Mouse (Mus musculus): Measurements from ENCODE around the gene Pde12. TPM values are rescaled to one million over a fixed set of nuclear protein-coding genes. Genes with fewer than 3 reads are reported as not detected.

The Pde12 gene
- polyA plus RNA-seq, 1 experiment from 2014 or later = 12.4 TPM

GRCm38 (mm10) chr14:26637851-26638707, 31.6 kb downstream of the Pde12 start, which contains the start of gene Arf4:
Gene Arf4 (plus strand): TSS chr14:26638074.
- Histone ChIP-seq H3K4me1 (peaks cover 12% of the 10 kb centered on the region; the same call in 1 of the 2 replicates), H3K9me3 (no peaks in the 10 kb centered on the region), H3K27ac (peak within 1 kb of the TSS; percentile 99), H3K27me3 (ENCODE audit: insufficient read depth, poor library complexity, severe bottlenecking) (no peaks in the 10 kb centered on the region), H3K36me3 (no peaks in the 10 kb centered on the region), H3K4me3 (peak within 1 kb of the TSS; percentile 93)
- WGBS = under 1% methylated on average over 83 of the region's 83 CpGs
- DNase-seq (ENCODE audit: low spot score) = peak; percentile 100

- H3K27me3 ChIP-seq (ENCODE audit: insufficient read depth, poor library complexity, severe bottlenecking) = no peaks in the 10 kb centered on the region
- peaks cover 9% of the 10 kb centered on the region; the same call in 1 of the 2 replicates for H3K4me1 ChIP-seq
- no peaks in the 10 kb centered on the region for H3K9me3 ChIP-seq
- peaks cover 6% of the 10 kb centered on the region; the same call in 1 of the 2 replicates for H3K36me3 ChIP-seq
- H3K4me3 ChIP-seq = peak overlapping the region; percentile 93
- H3K27ac ChIP-seq = peak overlapping the region; percentile 99
- 29% methylated on average over 17 of the region's 17 CpGs for WGBS
- no peak for DNase-seq (ENCODE audit: low spot score)
These were observed 32.4 kb downstream of the Pde12 start for GRCm38 (mm10) chr14:26637025-26637850.

GRCm38 (mm10) chr14:26626605-26627140, 43.0 kb downstream of the Pde12 start:
- no peak for DNase-seq (ENCODE audit: low spot score)
- Histone ChIP-seq H3K27me3 (ENCODE audit: insufficient read depth, poor library complexity, severe bottlenecking) (no peaks in the 10 kb centered on the region), H3K4me1 (no peaks in the 10 kb centered on the region), H3K9me3 (no peaks in the 10 kb centered on the region), H3K36me3 (peaks cover 82% of the 10 kb centered on the region), H3K27ac (no peak overlapping the region), H3K4me3 (no peak overlapping the region)
- WGBS = 85% methylated on average over 5 of the region's 5 CpGs

DNA sequence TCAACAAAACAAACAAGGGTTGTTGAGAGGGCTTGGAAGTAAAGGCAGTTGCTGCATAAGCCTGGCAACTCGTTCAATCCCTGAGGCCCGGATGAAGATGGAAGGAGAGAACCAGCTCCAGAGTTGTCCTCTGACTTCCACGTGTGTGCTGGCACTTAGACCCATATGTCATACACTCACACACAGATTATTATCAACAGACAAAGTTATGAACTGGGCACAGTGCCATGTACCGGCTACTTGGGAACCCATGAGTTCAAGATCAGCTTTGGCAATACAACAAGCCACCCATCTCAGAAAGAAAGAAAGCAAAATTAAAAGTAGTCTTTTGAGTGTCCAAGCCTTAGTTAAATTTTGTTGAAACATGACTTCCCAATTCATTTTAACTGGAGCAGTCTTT, 44.4 kb downstream of the Pde12 start:
- no peaks in the 10 kb centered on the region for H3K4me1 ChIP-seq
- WGBS = 84% methylated on average over 4 of the region's 4 CpGs
- DNase-seq (ENCODE audit: low spot score) = no peak
- H3K4me3 ChIP-seq = no peak overlapping the region
- no peaks in the 10 kb centered on the region for H3K27me3 ChIP-seq (ENCODE audit: insufficient read depth, poor library complexity, severe bottlenecking)
- H3K36me3 ChIP-seq = peaks cover 87% of the 10 kb centered on the region
- H3K27ac ChIP-seq = no peak overlapping the region
- no peaks in the 10 kb centered on the region for H3K9me3 ChIP-seq

DNA sequence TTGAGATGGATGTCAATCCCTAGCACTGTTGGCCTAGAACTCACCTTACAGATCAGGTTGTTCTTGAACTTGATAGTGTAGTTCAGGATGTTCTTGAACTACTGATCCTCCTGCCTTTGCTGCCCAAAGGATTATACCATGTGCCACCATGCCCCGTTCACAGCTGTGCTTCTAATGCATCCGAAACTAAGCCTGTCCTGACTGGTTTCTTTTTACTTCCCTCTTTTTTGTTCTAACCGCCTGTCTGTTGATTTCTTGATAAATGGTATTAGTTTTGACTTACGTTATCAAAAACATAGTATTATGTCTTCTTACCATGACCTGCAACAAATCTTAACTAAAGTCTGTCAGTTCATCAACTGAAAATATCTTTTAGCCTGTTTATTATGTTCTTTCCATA, 59.0 kb downstream of the Pde12 start:
- H3K4me3 ChIP-seq = no peak overlapping the region
- peaks cover 74% of the 10 kb centered on the region for H3K36me3 ChIP-seq
- no peaks in the 10 kb centered on the region for H3K4me1 ChIP-seq
- DNase-seq (ENCODE audit: low spot score) = no peak
- no peak overlapping the region for H3K27ac ChIP-seq
- H3K9me3 ChIP-seq = no peaks in the 10 kb centered on the region
- no peaks in the 10 kb centered on the region for H3K27me3 ChIP-seq (ENCODE audit: insufficient read depth, poor library complexity, severe bottlenecking)
- 96% methylated on average over 4 of the region's 4 CpGs for WGBS

Small RNA genes lying within 50 kb of the gene (microRNA-seq; reads per million reads assigned to microRNA genes)
- 0.76 reads per million for gene Mir7672

Other genes with a start within 250 kb of the Pde12 start
- 45.1 and 83.8 TPM in 2 replicates for gene Slmap, start 135.0 kb downstream of the Pde12 start, polyA plus RNA-seq (2016; fragmentation: Nextera tagmentation; extraction: Ambion mirVana)
- gene Dennd6a, start 96.0 kb downstream of the Pde12 start, polyA plus RNA-seq (2016; fragmentation: Nextera tagmentation; extraction: Ambion mirVana) = 23.0 and 32.0 TPM in 2 replicates
- 431 and 507 TPM in 2 replicates for gene Arf4, start 31.8 kb downstream of the Pde12 start, polyA plus RNA-seq (2016; fragmentation: Nextera tagmentation; extraction: Ambion mirVana)
- 0.03 and 0.04 TPM in 2 replicates for gene Dnah12, start 23.4 kb upstream of the Pde12 start, polyA plus RNA-seq (2016; fragmentation: Nextera tagmentation; extraction: Ambion mirVana)
- 0.23 TPM in 1 of 2 replicates, not detected in the other for gene Asb14, start 224.7 kb upstream of the Pde12 start, polyA plus RNA-seq (2016; fragmentation: Nextera tagmentation; extraction: Ambion mirVana)